Mouse (Mus musculus): ENCODE results near the gene Gapdh.

DNA sequence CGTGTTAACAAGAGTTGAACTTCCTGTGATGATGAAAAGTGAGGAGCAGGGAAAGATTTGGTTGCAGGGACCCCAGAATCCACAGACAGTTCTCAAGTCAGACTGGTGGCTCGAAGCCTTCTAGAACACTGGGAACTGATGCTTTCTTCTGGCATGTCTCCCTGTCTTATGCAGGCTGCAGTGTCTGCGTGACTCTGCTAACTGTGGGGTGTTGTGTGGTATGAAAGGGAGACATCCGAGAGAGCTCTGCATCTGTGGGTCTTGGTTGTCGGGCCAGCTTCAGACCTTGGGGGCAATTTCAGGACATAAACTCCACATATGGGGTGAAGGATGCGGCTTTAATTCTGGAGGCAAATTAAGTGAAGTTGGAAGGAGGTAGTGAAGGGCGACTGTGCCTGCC, 20.1 kb downstream of the Gapdh start:
- no peak for TF ChIP-seq MAFK (IDR thresholded peaks at IDR 0.05; ENCODE audit: insufficient read depth, low read depth, low read length)
- TF ChIP-seq ZNF384 (IDR thresholded peaks at IDR 0.05; ENCODE audit: low read depth, low read length) = no peak
- no peak for TF ChIP-seq CHD2 (IDR thresholded peaks at IDR 0.05; ENCODE audit: low read depth, low read length)
